Mouse (Mus musculus) layer of hippocampus, postnatal 25 days (tissue): ENCODE results near the gene Islr2. TPM values are rescaled to one million over a fixed set of nuclear protein-coding genes. Genes with fewer than 3 reads are reported as not detected.

ENCODE experiments used
- DNase-seq, 2 experiments: peaks; one replicate each; pipeline ENCODE4 v3.0.0; 2022; ENCODE audit warnings: mixed read lengths in 2 of 2, low spot score in 1 of 2; ENCODE audit errors: extremely low spot score in 1 of 2
- total RNA-seq, 2 experiments: library from RNA; stranded (reverse); gene quantifications; 2 replicates each; pipeline ENCODE4 v1.2.3; 2021

Islr2 gene
- total RNA-seq, 2 experiments from 2014 or later, result 152 TPM

DNA sequence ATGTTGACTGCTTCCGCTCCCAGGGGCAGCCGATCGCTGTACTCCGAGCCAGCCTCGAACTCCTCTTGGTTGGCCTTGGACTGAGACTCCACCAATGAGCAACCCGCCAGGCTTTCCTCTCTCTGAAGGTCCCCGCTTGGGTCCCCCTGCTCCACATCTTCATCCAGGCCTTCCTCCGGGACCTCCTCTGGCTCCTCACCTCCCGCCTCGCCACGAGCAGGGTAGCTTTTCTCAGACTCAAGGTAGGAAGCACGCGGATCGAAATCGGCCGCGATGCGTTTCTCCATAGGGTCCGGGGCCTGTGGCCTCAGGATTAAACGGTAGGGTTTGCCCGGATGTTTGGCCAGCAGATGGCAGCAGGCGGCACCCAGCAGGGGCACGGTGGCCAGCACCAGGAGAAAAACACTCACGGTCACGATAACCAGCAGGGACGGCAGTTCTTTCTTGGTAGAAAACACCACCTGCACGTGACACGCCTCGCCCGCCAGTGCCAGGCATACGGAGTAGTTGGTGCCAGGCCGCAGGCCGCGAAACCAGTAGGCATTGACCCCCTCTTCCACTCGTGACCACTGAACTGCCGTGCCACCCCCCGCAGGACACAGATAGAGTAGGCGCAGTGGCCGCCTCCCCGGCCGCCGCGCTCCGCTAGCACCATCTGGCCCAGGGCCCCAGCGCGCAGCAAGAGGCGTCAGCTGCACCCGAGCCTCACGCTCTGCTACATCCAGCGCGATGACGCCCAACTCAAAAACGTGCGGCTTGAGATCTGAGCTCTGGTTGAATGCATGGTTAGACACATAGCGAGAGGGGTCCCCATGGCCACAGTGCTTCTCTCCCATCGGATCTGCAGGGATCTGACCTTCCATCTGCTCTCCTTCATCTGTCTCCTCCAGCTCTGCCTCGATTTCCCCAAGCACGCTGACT, 6.1 kb downstream of the Islr2 start:
- DNase-seq, result peak in 1 of 2 experiments; percentile 69

DNA sequence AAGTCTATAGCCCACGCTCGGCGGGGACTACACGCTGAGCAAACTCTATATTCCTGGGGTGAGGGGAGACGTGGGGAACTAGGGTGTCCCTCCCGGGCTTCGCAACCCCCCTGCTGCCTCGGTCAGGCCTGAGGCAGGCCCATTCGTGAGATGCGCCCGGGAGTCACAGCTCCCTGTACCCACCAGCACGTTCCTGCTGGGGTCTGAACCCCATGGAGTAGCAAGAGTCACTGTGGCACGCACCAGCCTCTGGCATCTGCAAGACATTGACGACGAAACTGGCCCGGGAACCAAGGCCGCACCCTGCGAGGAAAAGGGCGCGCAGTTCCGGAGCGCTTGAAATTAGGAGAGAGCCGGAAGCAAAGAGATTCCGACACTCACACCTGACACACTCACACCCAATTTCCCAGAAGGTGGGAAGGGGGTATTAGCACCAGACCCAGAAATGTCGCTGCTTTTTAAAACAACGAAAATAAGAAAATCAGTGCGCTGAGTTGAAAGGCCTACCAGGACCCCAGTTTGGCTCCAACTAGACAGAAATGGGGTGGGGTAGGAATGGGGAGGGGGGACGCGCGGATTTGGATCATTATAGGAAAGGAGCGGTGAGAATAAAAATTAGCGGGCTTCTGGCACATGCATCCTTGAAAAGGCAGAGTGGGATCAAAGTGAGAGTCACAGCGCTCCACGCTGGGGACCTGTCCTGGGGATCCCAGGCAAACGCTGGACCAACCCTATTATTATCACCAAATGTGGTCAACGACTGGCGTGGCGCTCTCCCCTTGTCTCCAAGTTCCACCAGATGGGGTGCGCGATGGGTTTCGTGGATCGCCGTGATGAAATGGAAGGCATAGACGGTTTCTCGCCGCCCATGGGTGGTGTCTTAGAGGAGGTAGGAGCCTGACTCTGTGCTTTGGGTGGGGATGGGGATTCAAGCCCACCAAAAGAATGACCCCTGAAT, 7.2 kb downstream of the Islr2 start:
- DNase-seq, result no peak

DNA sequence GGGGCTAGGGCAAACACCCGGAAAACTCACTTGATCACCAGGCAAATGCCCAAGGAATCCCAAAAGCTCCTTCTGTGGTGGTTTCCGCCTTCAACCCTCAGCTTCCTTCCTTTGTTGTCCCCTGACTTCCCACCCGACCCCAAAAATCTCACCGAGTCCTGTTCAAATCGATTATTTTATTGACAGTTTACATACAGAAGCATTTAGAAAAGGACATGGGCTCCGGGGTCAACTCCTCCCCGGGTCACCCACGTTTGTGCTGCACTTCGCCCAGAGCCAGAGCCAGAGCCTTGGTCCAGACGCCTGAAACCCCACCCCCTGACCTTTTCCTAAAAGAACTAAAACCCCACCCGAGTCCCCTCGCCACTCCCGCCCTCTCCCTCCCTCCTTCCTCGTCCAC, 8.0 kb downstream of the Islr2 start:
- no peak for DNase-seq

DNA sequence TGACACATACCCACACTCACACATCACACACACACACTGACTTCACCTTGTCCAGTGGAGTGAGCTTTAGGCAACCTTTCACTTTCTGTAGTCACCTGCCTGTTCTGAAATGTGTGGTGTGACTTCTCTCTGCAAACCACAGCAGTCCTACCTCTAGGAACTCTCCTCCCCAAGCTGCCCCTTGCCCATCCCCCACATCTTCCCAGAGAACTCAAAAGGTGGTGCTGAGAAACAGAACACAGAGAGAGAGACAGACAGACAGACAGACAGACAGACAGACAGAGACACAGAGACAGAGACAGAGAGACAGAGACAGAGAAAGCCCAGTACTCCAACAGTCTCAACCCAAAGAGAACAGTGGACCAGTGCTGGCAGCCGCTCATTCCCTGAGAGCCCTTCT, 8.4 kb downstream of the Islr2 start:
- no peak for DNase-seq

DNA sequence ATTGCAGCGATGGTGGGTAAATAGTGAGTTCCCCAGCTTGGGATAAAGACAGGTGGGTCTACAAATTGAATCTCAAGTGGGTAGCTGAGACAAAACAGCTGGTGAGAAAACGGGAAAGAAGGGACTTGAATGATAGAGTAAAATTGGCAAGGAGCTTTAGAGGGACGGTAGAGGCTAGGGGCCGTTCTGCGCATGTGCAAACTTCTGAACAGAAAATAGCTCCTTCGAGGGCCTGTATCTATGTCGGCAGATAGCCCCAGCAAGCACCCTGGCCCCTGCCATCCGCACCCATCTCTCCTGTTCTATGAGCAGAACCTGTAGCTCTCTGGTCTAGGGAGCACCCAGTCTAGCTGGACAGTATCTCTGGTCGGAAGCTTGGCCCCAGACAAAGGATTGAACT, 9.9 kb downstream of the Islr2 start:
- DNase-seq, result no peak

DNA sequence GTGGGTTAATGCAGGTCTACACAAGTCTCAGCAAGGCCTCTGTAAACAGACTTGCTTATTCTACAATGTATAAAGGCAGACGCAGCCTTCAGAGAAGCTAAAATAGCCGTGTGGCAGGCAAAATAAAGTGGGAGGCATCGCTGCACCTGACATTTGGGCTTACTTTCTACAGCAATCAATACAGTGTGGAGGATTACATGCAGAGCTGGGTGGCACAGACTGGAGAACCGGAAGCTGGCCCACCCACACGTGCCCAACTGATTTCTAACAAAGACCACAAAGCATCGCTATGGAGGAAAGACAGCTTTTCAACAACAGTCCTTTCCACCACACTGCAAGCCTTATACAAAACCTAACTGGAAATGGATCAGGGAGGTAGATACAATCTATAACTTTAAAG, 19.7 kb downstream of the Islr2 start:
- no peak for DNase-seq

DNA sequence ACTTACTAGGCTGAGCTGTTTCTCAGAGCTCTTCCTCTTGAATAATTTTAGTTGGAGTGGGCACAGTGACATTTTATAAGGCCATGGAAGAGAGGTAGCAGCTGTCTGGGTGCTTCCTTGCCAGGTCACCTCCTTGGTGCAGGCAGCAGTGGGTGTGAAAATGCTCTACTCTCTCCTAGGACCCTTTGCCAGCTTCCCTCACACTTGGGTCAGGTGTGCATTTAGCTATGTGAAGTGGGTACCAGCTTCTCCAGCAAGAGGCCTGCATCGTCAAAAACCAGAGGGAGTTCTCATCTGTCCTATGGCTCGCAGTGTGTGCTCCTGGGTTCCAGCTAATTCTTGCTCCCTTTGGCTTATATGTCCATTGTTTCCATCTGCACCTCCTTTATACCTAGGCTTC, 24.7 kb downstream of the Islr2 start:
- DNase-seq, result no peak

DNA sequence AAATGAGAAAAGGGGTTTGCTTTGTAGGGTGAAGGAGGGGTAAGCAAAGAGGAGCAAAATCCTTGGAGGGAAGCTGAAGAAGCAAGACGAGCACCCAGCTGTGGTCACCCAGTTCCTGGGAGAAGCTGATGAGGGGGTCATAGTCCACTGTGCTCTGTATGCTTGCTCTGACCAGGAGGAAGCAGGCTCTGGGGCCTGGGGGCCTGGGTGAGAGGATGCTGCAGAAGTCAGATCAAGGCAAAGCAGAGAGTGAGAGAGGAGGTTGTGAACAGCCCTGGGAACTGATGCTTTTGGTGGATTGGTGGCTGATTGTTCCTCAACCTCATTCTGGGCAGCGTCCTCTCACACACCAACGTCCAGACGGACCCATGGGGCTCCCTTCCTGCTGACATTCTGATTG, 27.0 kb downstream of the Islr2 start:
- no peak for DNase-seq

DNA sequence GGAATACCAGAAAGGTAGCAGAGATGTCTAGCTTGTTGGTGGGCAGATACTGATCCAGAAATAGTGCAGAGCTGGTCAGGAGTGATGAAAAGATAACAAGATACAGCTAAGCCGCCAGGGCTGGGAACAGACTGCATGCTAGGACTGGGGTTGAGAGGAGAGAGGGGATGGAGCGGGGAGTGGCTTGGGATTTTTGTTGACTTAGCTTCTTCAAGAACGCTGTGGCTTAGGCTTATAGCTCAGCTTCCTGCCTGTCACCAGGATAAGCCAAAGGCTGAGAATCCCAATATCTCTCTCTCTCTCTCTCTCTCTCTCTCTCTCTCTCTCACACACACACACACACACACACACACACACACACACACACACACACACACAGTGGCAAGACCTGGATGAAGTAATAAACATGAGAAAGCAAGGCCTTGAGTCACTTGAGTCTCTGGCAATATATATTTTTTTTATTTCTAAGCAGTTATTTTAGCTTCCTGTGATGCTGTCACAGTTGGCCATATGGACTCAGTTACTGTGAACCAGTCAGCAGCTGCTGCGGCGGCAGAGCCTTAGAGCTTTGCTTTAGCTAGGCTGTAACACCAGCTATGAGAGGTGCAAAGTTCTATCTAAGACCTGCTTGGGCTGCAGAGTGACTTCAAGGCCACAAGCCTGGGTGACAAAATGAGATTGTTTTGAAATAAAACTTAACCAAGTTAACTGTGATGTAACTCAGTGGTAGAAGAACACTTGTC, 28.2 kb downstream of the Islr2 start:
- DNase-seq, result no peak

DNA sequence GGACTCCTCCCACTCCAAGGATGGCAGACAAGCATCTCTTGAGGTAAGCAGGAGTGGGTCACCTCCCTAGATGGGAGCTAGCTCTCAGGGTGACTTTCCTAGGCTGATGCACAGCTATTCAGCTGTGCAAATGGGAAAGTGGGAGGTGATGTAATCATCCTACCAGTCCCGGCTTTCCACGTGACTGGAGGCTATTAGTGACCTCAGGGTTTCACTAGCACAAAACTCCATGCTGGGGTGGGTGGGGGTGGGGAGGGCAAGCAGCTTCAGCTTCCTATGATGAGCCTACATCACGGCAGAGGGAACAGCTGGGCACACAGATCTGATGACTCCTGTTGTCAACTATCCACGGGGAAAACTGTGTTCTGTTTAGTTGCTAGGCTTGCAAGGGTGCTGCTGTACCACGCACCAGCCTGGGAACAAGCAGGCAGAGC, 29.3 kb downstream of the Islr2 start:
- DNase-seq, result no peak

DNA sequence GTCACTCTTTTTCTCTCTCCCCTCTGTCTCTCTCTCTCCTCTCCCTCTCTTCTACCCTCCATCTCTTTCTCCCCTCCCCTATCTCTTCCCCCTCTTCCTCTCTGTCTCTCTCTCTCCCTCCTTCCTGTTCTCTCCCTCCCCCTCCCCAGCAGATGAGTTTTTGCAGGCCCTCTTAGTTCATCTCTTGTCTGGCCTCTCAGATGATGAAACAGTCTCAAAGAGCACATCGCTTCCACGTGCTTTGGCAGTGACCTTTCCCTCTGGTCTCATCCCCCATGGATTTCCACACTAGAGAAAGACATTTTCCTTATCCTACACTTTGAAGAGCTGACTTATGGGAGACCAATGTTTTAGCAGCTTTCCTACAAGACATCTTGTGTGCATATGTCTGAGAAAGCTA, 31.3 kb downstream of the Islr2 start:
- no peak for DNase-seq

DNA sequence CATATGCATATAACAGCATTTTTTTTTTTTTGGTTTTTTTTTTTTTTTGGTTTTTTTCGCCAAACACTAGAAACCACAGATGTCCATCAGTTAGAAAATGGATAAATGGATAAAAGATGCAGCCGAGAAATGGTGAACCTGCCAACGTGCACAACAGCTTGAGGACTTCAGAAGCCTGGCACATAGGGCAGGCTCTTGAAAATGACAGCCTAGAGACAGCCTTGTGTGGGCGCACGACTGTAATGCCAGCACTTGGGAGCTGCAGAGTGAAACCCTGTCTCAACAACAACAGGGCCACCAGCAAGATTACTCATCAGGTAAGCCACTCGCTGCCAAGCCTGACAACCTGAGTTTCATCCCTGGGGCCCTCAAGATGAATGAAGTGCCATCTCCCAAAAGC, 34.7 kb downstream of the Islr2 start:
- no peak for DNase-seq

DNA sequence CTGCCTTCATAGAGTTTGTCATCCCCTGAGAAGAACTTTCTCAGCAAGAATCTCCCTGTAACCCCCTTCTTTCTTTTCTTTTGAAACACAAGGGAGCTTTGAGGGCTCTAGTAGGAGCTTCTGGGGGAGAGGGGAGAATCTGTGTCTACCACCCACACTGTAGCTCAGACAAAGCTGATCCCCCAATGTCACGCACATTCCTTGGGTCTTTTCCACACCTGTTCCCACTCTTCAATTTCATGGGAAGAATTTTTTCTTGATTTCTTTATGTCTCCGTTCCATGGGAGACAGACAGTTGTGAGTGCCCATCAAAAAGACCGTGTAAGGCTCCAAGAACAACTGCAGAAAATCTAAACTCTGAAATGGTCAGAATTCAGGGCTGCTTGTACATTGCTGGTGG, 35.2 kb downstream of the Islr2 start:
- DNase-seq, result no peak

DNA sequence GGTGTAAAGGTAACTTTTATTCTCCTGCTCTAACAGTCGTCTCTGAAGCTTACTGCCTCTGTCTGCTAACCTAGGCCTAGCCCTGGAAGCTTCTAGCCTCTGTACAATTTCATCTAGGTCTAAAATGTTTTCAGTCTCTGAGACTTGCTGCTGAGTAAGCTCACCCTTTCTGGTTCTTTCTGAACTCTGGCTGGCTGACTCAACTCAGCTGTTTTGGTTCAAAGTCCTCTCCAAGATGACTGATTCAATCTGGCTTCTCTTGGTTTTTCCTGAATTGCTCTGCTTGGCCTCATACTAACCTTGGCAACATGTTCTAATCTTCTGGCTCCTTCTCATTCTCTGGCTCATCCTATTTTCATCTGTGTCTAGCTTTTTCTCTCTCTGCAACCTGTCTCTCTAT, 38.3 kb downstream of the Islr2 start:
- DNase-seq, result no peak

DNA sequence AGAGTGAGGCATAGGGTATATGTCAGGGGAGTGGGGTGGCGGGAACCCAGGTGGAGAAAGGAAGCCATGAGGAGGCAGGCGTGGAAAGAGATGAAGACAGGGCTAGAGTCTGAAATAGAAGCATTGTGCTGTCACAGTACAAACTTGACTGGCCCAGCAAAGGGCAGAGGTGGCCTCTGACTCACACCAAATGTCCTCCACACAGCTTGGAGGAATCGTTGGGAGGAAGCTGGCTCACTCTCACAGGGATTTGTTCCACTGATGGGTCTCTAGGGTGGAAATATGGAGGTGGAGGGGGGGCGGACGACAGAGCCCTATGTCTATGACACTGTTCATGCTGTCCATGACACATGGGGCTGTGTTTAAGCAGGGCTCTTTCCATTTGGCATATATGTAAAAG, 41.0 kb downstream of the Islr2 start:
- DNase-seq, result no peak

DNA sequence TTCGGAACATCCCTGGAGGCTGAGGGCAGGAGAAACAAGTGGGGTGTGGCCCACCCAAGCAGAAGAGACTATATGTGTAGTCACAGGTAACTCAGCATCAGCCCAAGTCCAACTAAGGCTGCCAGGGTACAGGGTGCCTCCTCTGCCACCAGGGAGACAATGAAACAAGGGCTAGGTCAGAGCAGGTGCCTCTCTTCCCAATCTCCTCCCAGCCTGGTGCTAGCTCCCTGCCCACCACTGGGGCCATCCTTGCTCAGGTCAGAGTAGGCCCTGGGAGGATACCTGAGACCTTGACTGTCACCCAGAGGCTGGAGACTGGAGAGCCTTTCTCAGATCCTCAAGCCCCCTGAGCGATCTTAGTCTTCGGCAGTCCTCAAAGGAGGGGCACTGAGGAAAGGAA, 41.9 kb downstream of the Islr2 start:
- DNase-seq, result no peak

DNA sequence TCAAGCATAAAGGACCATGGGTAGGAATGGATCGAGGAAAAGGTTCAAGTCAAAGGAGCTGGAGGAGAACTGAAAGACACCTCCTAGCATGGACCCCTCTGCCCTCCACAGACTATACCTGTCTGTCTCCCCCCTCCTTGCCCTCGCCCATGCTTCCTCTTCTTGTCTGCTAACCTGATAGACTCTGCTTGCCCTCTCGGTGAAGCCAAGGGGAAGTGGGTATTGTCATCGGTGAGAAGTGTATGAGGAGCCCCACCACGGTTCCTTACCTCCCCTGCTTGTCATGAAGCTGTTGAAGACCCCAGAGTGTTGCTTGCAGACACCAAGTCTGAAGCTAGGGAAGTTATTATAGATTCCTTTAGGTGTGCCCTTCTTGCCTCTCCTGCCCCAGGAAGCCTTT, 43.8 kb downstream of the Islr2 start:
- no peak for DNase-seq

DNA sequence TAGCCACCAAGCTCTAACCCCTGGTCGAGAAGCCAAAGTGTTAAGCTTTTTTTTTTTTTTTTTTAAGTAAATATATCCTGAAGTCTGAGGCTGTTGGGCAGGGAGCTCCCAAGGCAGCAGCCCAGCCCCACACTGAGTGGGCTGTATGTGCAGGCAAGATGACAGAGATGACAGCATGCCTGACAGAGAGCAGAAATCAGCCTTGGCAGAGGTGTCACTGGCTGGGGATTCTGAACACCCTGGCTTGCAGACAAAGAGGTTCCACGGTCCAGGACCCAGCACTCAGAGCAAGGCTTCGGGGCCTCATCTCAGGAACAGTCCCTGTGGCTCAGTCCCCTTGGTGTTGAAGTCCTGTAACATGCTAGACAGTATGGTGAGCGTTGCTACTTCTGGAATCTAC, 44.3 kb downstream of the Islr2 start:
- no peak for DNase-seq

DNA sequence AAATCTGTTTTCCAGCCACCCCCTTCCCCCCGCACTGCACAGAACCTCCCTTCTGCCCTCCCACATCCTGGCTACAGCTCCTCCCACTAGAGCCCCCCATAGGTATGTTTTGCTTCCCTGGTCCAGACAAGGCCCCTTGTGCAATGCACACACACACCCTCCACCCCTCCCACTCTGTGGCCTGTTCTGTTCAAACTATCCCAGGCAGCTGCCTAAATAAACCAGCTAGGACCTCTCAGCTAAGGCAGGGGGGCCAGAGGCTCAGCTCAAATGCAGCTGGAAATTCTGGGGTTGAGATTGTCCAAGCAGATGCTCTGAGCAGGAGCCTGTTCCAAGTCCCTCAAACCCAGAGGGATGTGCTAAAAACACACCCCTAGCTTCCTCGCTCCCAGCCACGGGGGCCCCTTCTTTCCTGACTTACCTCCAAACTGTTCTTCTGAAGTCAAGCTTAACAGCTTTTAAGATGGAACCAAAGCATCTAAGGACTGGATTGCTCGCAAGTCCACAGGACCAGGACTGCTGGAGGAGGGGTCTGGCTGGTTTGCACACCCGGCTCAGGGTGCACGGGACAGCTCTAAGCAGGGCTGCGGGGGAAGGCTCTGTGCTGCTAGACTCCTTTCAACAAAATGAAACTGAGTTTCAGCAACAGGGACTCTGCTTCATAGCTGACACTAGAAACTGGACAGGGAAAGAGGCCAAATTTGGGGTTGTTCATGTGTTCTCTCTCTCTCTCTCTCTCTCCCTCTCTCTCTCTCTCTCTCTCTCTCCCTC, 45.4 kb downstream of the Islr2 start:
- no peak for DNase-seq

DNA sequence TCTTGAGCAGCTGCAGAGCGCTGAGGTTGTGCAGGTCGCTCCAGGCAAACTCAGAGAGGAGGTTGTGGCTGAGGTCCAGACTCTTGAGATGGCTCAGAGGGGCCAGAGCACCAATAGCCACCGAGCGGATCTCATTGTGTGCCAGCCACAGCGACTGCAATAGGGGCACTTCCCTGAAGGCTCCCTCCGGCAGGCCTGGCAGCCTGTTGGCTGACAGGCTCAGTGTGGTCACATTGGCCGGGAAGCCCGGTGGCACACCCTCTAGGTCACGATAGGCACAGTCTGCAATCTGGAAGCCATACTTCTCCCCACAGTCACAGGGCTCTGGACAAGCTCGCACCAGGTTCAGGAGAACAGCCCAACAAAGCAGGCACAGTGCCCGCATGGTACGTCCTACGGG, 46.3 kb downstream of the Islr2 start:
- no peak for DNase-seq
